Mouse (Mus musculus) lung, postnatal 0 days (tissue): ENCODE data around the gene Vmn1r40.

Experiments used
- CTCF ChIP-seq: IDR thresholded peaks from 2 replicates; pipeline ENCODE4 v1.5.1; 2016; ENCODE audit warnings: antibody characterized with exemption, mild to moderate bottlenecking
- EP300 ChIP-seq: IDR thresholded peaks from 2 replicates; pipeline ENCODE4 v1.6.1; 2016; ENCODE audit warnings: antibody characterized with exemption, mild to moderate bottlenecking, control low read depth

GRCm38 (mm10) chr6:89742811-89743210 is 35.5 kb downstream of the Vmn1r40 start:
- TF ChIP-seq CTCF (no peak), EP300 (no peak)
